Mouse (Mus musculus) left cerebral cortex, adult 11 months (tissue): ENCODE data around the gene Gm10720.
"Not testable (repeated sequence)": the region's sequence is repeated elsewhere in the genome, so short reads cannot be mapped to it uniquely, and the experiment has no call there.

Source experiments
- DNase-seq: peaks from one replicate; pipeline ENCODE4 v3.0.0; 2022; ENCODE audit warnings: low spot score

Gm10720 gene

DNA sequence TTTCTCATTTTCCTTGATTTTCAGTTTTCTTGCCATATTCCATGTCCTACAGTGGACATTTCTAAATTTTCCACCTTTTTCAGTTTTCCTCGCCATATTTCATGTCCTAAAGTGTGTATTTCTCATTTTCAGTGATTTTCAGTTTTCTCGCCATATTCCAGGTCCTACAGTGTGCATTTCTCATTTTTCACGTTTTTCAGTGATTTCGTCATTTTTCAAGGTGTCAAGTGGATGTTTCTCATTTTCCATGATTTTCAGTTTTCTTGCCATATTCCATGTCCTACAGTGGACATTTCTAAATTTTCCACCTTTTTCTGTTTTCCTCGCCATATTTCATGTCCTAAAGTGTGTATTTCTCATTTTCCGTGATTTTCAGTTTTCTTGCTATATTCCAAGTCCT lies 10.2 kb downstream of the Gm10720 start:
- peak; percentile 17 for DNase-seq

DNA sequence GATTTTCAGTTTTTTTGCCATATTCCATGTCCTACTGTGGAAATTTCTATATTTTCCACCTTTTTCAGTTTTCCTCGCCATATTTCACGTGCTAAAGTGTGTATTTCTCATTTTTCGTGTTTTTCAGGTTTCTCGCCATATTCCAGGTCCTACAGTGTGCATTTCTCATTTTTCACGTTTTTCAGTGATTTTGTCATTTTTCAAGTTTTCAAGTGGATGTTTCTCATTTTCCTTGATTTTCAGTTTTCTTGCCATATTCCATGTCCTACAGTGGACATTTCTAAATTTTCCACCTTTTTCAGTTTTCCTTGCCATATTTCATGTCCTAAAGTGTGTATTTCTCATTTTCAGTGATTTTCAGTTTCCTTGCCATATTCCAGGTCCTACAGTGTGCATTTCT lies 10.7 kb downstream of the Gm10720 start:
- DNase-seq, result not testable (repeated sequence)

DNA sequence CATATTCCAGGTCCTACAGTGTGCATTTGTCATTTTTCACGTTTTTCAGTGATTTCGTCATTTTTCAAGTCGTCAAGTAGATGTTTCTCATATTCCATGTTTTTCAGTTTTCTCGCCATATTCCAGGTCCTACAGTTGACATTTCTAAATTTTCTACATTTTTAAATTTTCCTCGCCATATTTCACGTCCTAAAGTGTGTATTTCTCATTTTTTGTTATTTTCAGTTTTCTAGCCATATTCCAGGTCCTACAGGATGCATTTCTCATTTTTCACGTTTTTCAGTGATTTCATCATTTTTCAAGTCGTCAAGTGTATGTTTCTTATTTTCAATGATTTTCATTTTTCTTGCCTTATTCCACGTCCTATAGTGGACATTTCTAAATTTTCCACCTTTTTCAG lies 11.3 kb downstream of the Gm10720 start:
- not testable (repeated sequence) for DNase-seq

DNA sequence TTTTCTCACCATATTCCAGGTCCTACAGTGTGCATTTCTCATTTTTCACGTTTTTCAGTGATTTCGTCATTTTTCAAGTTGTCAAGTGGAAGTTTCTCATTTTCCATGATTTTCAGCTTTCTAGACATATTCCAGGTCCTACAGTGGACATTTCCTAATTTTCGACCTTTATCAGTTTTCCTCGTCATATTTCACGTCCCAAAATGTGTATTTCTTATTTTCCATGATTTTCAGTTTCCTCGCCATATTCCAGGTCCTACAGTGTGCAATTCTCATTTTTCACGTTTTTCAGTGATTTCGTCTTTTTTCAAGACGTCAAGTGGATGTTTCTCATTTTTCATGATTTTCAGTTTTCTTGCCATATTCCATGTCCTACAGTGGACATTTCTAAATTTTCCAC lies 11.7 kb downstream of the Gm10720 start:
- DNase-seq, result not testable (repeated sequence)

DNA sequence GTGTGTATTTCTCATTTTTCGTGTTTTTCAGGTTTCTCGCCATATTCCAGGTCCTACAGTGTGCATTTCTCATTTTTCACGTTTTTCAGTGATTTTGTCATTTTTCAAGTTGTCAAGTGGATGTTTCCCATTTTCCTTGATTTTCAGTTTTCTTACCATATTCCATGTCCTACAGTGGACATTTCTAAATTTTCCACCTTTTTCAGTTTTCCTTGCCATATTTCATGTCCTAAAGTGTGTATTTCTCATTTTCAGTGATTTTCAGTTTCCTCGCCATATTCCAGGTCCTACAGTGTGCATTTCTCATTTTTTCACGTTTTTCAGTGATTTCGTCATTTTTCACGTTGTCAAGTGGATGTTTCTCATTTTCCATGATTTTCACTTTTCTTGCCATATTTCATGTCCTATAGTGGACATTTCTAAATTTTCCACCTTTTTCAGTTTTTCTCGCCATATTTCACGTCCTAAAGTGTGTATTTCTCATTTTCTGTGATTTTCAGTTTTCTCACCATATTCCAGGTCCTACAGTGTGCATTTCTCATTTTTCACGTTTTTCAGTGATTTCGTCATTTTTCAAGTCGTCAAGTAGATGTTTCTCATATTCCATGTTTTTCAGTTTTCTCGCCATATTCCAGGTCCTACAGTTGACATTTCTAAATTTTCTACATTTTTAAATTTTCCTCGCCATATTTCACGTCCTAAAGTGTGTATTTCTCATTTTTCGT lies 14.0 kb downstream of the Gm10720 start:
- not testable (repeated sequence) for DNase-seq

DNA sequence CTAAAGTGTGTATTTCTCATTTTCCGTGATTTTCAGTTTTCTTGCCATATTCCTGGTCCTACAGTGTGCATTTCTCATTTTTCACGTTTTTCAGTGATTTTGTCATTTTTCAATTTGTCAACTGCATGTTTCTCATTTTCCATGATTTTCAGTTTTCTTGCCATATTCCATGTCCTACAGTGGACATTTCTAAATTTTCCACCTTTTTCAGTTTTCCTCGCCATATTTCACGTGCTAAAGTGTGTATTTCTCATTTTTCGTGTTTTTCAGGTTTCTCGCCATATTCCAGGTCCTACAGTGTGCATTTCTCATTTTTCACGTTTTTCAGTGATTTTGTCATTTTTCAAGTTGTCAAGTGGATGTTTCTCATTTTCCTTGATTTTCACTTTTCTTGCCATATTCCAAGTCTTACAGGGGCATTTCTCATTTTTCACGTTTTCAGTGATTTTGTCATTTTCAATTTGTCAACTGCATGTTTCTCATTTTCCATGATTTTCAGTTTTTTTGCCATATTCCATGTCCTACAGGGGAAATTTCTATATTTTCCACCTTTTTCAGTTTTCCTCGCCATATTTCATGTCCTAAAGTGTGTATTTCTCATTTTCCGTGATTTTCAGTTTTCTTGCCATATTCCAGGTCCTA lies 15.3 kb downstream of the Gm10720 start:
- DNase-seq, result not testable (repeated sequence)

DNA sequence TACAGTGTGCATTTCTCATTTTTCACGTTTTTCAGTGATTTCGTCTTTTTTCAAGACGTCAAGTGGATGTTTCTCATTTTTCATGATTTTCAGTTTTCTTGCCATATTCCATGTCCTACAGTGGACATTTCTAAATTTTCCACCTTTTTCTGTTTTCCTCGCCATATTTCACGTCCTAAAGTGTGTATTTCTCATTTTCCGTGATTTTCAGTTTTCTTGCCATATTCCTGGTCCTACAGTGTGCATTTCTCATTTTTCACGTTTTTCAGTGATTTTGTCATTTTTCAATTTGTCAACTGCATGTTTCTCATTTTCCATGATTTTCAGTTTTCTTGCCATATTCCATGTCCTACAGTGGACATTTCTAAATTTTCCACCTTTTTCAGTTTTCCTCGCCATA lies 18.8 kb downstream of the Gm10720 start, which contains the start of gene Gm17535:
TSS of gene Gm17535 (plus strand) at position 301 of the 400 bp plus-strand sequence.
- not testable (repeated sequence) for DNase-seq

DNA sequence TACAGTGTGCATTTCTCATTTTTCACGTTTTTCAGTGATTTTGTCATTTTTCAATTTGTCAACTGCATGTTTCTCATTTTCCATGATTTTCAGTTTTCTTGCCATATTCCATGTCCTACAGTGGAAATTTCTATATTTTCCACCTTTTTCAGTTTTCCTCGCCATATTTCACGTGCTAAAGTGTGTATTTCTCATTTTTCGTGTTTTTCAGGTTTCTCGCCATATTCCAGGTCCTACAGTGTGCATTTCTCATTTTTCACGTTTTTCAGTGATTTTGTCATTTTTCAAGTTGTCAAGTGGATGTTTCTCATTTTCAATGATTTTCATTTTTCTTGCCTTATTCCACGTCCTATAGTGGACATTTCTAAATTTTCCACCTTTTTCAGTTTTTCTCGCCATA lies 21.1 kb downstream of the Gm10720 start, which contains the start of gene Gm10715:
TSS of gene Gm10715 (plus strand) at position 301 of the 400 bp plus-strand sequence.
- not testable (repeated sequence) for DNase-seq

DNA sequence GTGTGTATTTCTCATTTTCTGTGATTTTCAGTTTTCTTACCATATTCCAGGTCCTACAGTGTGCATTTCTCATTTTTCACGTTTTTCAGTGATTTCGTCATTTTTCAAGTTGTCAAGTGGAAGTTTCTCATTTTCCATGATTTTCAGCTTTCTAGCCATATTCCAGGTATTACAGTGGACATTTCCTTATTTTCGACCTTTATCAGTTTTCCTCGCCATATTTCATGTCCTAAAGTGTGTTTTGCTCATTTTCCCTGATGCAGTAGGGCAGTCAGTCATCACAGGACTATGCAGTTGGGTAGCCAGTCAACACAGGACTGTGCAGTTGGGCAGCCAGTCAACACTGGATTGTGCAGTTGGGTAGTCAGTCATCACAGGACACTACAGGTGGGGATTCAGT lies 22.7 kb downstream of the Gm10720 start:
- not testable (repeated sequence) for DNase-seq
